Mouse (Mus musculus): ENCODE measurements at regions not wholly inside any gene's neighbourhood (a gene's known extent, or its start where the extent isn't known, plus 50 kb on each side); places are given as distances from the start of the nearest gene placed in this dataset.

DNA sequence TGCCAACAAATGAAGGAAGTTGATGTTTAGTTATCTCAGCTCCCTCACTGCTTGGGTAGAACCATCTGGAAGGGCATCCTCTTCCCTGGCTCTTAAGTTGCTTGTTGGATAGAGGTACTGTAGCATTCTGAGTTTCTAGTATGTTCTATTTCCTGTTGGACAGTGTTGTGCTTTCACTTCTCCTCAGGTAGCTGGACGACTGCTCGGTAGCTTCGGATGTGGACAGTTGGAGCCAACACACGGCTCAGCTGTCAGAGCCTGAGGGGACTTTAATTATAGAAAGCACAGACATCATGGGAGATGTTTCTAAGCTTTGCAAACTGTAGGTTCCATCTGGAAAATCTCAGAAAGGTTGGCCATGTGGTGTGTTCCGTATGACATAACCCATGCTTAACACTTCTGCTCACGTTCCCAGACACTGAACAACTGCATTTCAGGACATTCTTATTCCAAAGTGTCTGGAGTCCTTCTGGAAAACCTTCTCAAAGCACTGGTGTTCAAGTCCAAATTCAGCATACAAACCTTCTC is 233.8 kb upstream of the Lrtm1 start:
- TF ChIP-seq EP300 (optimal IDR thresholded peaks at IDR 0.05), result no peak
- no peak for TF ChIP-seq CTCF (IDR thresholded peaks at IDR 0.05; ENCODE audit: low read depth)
